Mouse (Mus musculus) T-cell, adult 2 months (primary cell): ENCODE results near the gene Klhl5.

Experiments
- DNase-seq: peaks from one replicate; pipeline ENCODE4 v3.0.0; 2022; ENCODE audit warnings: low spot score

Gene Klhl5

GRCm38 (mm10) chr5:65106876-65107772, at the start of gene Klhl5:
TSS of gene Klhl5 (plus strand) at chr5:65107539.
- peak; percentile 63 for DNase-seq

GRCm38 (mm10) chr5:65057596-65057995, 49.7 kb upstream of the Klhl5 start:
- no peak for DNase-seq

GRCm38 (mm10) chr5:65059806-65060205, 47.5 kb upstream of the Klhl5 start:
- DNase-seq = no peak

- no peak for DNase-seq
Observed at GRCm38 (mm10) chr5:65062236-65062635, 45.1 kb upstream of the Klhl5 start.

- DNase-seq = no peak
Observed at GRCm38 (mm10) chr5:65063266-65063665, 44.1 kb upstream of the Klhl5 start.

GRCm38 (mm10) chr5:65068166-65068565, 39.2 kb upstream of the Klhl5 start:
- no peak for DNase-seq

GRCm38 (mm10) chr5:65069872-65070271, 37.5 kb upstream of the Klhl5 start:
- DNase-seq = no peak

- no peak for DNase-seq
Observed at GRCm38 (mm10) chr5:65071689-65072118, 35.6 kb upstream of the Klhl5 start.

- DNase-seq = no peak
Observed at GRCm38 (mm10) chr5:65073247-65073646, 34.1 kb upstream of the Klhl5 start.

GRCm38 (mm10) chr5:65074693-65075092, 32.6 kb upstream of the Klhl5 start:
- no peak for DNase-seq

GRCm38 (mm10) chr5:65076087-65076486, 31.3 kb upstream of the Klhl5 start:
- DNase-seq = no peak

- no peak for DNase-seq
Observed at GRCm38 (mm10) chr5:65076748-65077147, 30.6 kb upstream of the Klhl5 start.

- DNase-seq = no peak
Observed at GRCm38 (mm10) chr5:65078081-65078480, 29.3 kb upstream of the Klhl5 start.

- DNase-seq = no peak
Observed at GRCm38 (mm10) chr5:65079881-65080280, 27.5 kb upstream of the Klhl5 start.

GRCm38 (mm10) chr5:65081836-65082235, 25.5 kb upstream of the Klhl5 start:
- DNase-seq = no peak

- DNase-seq = no peak
Observed at GRCm38 (mm10) chr5:65086522-65086921, 20.8 kb upstream of the Klhl5 start.

GRCm38 (mm10) chr5:65089707-65090106, 17.6 kb upstream of the Klhl5 start:
- no peak for DNase-seq

GRCm38 (mm10) chr5:65091184-65091858, 16.0 kb upstream of the Klhl5 start:
- DNase-seq = peak; percentile 45

GRCm38 (mm10) chr5:65091921-65092320, 15.4 kb upstream of the Klhl5 start, which contains the start of gene Tmem156:
TSS of gene Tmem156 (minus strand) at chr5:65092132.
- no peak for DNase-seq

- no peak for DNase-seq
Observed at GRCm38 (mm10) chr5:65093769-65094168, 13.6 kb upstream of the Klhl5 start.

GRCm38 (mm10) chr5:65094902-65095545, 12.3 kb upstream of the Klhl5 start:
- no peak for DNase-seq

- DNase-seq = no peak
Observed at GRCm38 (mm10) chr5:65096082-65096481, 11.3 kb upstream of the Klhl5 start.

GRCm38 (mm10) chr5:65096805-65097204, 10.5 kb upstream of the Klhl5 start:
- DNase-seq = no peak
